In genomic region chr9:45125211-45125610, GRCm38 (mm10) we compare ENCODE assay signal across 28 mouse cellular contexts. TPM values are rescaled to one million over a fixed set of nuclear protein-coding genes. Genes with fewer than 3 reads are reported as not detected.
DNase-seq lines count a peak whose midpoint lies in the region; ATAC-seq and TF ChIP-seq lines count a peak whose summit lies in the region.
"Had no signal": no experiment of that assay in that cellular context is flagged by ENCODE, and none has a peak within 500 bp of the region (broad histone marks: within the 10 kb centered on the region; RNA-seq: fewer than 3 reads in every experiment).

No protein-coding gene starts in this region.

- no peak overlapping the region for H3K27ac ChIP-seq in ES-E14 (ENCODE audit: insufficient read depth, low read depth, low read length, poor library complexity, severe bottlenecking)
- H3K27ac ChIP-seq: forebrain, embryonic 10.5 days; forebrain, embryonic 13.5 days; heart, adult 2 months; heart, embryonic 10.5 days; heart, embryonic 13.5 days; hindbrain, embryonic 12.5 days; hindbrain, embryonic 15.5 days had no signal

- no peaks in the 10 kb centered on the region for H3K9me3 ChIP-seq in ES-E14 (ENCODE audit: control insufficient read depth, insufficient read depth, low read depth, low read length)
- H3K9me3 ChIP-seq: forebrain, embryonic 10.5 days; forebrain, embryonic 13.5 days; heart, embryonic 10.5 days; heart, embryonic 13.5 days; hindbrain, embryonic 12.5 days; hindbrain, embryonic 15.5 days had no signal

- peaks cover 4 to 26% of the 10 kb centered on the region in 2 experiments; a peak in 3 of 4 replicates for H3K4me1 ChIP-seq in ES-E14 (ENCODE audit: control insufficient read depth in 2 of 2, insufficient read depth in 2 of 2, low read length in 2 of 2, poor library complexity in 1 of 2)

- no peak for ATAC-seq in CD4-positive, CD25-positive, alpha-beta regulatory T cell, adult 4 months
- ATAC-seq: forebrain, embryonic 13.5 days; forebrain, embryonic 16.5 days; intestine, postnatal 0 days had no signal

- H3K4me3 ChIP-seq in ES-E14 (ENCODE audit: insufficient read depth in 1 of 2, low read depth in 1 of 2, low read length in 2 of 2, poor library complexity in 1 of 2, severe bottlenecking in 1 of 2), result peak overlapping the region; percentile 34 to 38; a peak in 2 of 4 replicates
- H3K4me3 ChIP-seq: forebrain, embryonic 10.5 days; forebrain, embryonic 13.5 days; heart, adult 2 months; heart, embryonic 10.5 days; heart, embryonic 13.5 days; hindbrain, embryonic 12.5 days; hindbrain, embryonic 15.5 days had no signal

- DNase-seq in CD4-positive, CD25-positive, alpha-beta regulatory T cell, adult 2 months (ENCODE audit: low read depth, low spot score), result peak; percentile 33
- DNase-seq in ES-E14 (ENCODE audit: low read depth, low spot score), result no peak
- DNase-seq in ZHBTc4 (ENCODE audit: low read depth, low spot score), result peak; percentile 90
- DNase-seq in lung, postnatal 14 days, result no peak
- DNase-seq in natural killer cell, adult 2 months (ENCODE audit: low spot score in 2 of 2), result no peak
- DNase-seq: adrenal gland, adult 2 months; adrenal gland, postnatal 14 days; cerebellum, adult 18-20 months; cerebellum, adult 9-10 months; cerebellum, postnatal 14 days; gastrocnemius, postnatal 10 days; gastrocnemius, postnatal 36 days; heart, adult 2 months had no signal

- peak overlapping the region; percentile 34; the same call in 1 of the 2 replicates for H3K9ac ChIP-seq in ES-E14 (ENCODE audit: insufficient read depth, low read depth, low read length, poor library complexity, severe bottlenecking)
- H3K9ac ChIP-seq: forebrain, embryonic 13.5 days; heart, embryonic 13.5 days; hindbrain, embryonic 12.5 days; hindbrain, embryonic 15.5 days had no signal

- H3K36me3 ChIP-seq in ES-E14 (ENCODE audit: control insufficient read depth, insufficient read depth, low read length, poor library complexity, severe bottlenecking), result no peaks in the 10 kb centered on the region

- in situ Hi-C loops in ES-E14 (cut with MboI; ENCODE audit: low sequenced_read_pairs in 2 of 2, unreplicated experiment in 2 of 2), result no loop called here

TF ChIP-seq in ES-E14, 5 proteins besides CTCF, POLR2A, EP300 and RAD21:
- TF ChIP-seq CHD2 (IDR thresholded peaks at IDR 0.05; ENCODE audit: low read depth, low read length) (no peak), ZC3H11A (IDR thresholded peaks at IDR 0.05; ENCODE audit: borderline replicate concordance, low read depth, low read length) (no peak), MAFK (IDR thresholded peaks at IDR 0.05; ENCODE audit: insufficient read depth, low read depth, low read length) (no peak), HCFC1 (IDR thresholded peaks at IDR 0.05; ENCODE audit: borderline replicate concordance, insufficient read depth, low read length) (no peak), ZNF384 (IDR thresholded peaks at IDR 0.05; ENCODE audit: low read depth, low read length) (no peak)

RNA-seq across cellular contexts. Expression of gene Scn2b, which starts 7.6 kb away (rescaled TPM):
- polyA plus RNA-seq in CD4-positive, CD25-positive, alpha-beta regulatory T cell, adult 4 months (2017; shearing (Covaris generic)), result under 1 TPM; 0.30 to 0.39 TPM
- 1.1 and 1.7 TPM in 2 replicates for total RNA-seq in ES-E14 (2012; rRNA removed)
- total RNA-seq: granulocyte monocyte progenitor cell, adult 5-6 weeks; hematopoietic stem cell, adult 5-6 weeks; MEL had no signal

RNA-seq across cellular contexts. Expression of gene Scn4b, which starts 13.0 kb away (rescaled TPM):
- polyA plus RNA-seq in CD4-positive, CD25-positive, alpha-beta regulatory T cell, adult 4 months (2017; shearing (Covaris generic)), result under 1 TPM in 1 of 2 experiments, not detected in 1; 0.07 TPM
- 0.32 and 0.45 TPM in 2 replicates for total RNA-seq in ES-E14 (2012; rRNA removed)
- total RNA-seq: granulocyte monocyte progenitor cell, adult 5-6 weeks; hematopoietic stem cell, adult 5-6 weeks; MEL had no signal
- polyA plus RNA-seq: intestine, embryonic 14.5 days had no signal

RNA-seq across cellular contexts. Expression of gene Jaml, which starts 46.2 kb away (rescaled TPM):
- polyA plus RNA-seq in CD4-positive, CD25-positive, alpha-beta regulatory T cell, adult 4 months (2017; shearing (Covaris generic)), result 1 to 10 TPM; 3.8 to 5.3 TPM
- total RNA-seq in ES-E14 (2012; rRNA removed), result 0.16 and 0.40 TPM in 2 replicates
- total RNA-seq: MEL had no signal
- polyA plus RNA-seq: forebrain, embryonic 13.5 days; hindbrain, embryonic 12.5 days had no signal

RNA-seq across cellular contexts. Expression of gene BC049352, which starts 56.6 kb away (rescaled TPM):
- polyA plus RNA-seq in CD4-positive, CD25-positive, alpha-beta regulatory T cell, adult 4 months (2017; shearing (Covaris generic)), result 1 to 10 TPM; 2.5 to 3.2 TPM
- total RNA-seq in ES-E14 (2012; rRNA removed), result not detected in 2 replicates
- total RNA-seq: adrenal gland, postnatal 14 days; gastrocnemius, postnatal 10 days; granulocyte monocyte progenitor cell, adult 5-6 weeks; heart, adult 2 months; heart, postnatal 25 days; MEL had no signal
- polyA plus RNA-seq: embryonic facial prominence, embryonic 11.5 days; forebrain, embryonic 10.5 days; forebrain, embryonic 13.5 days; heart, embryonic 10.5 days; heart, embryonic 13.5 days; hindbrain, embryonic 12.5 days; hindbrain, embryonic 15.5 days; intestine, embryonic 14.5 days had no signal

Comparison
In these comparisons a context has a peak if more than half of its experiments do, and no peak if none do; other contexts are left out.
1. DNase-seq: peak in CD4-positive, CD25-positive, alpha-beta regulatory T cell, adult 2 months (single experiment) and ZHBTc4 (single experiment); none in ES-E14 (single experiment), lung, postnatal 14 days (single experiment) and natural killer cell, adult 2 months (0 of 2).